Mouse (Mus musculus) heart, adult 2 months (tissue): Measurements from ENCODE around the gene Rnasek.

Experiments
- CTCF ChIP-seq: fragments of 200-600 bp; IDR thresholded peaks from 2 replicates; pipeline ENCODE4 v1.8.1; 2022; ENCODE audit warnings: antibody characterized with exemption, mild to moderate bottlenecking, moderate library complexity
- EP300 ChIP-seq: fragments of 200-500 bp; IDR thresholded peaks from 2 replicates; pipeline ENCODE4 v1.6.1; 2011; ENCODE audit warnings: low read depth, low read length, control low read depth; ENCODE audit not compliant: insufficient read depth
- POLR2A ChIP-seq: fragments of 200-500 bp; IDR thresholded peaks from 2 replicates; pipeline ENCODE4 v1.6.1; 2011; ENCODE audit warnings: mild to moderate bottlenecking, low read depth, low read length, control low read depth; ENCODE audit not compliant: insufficient read depth

DNA sequence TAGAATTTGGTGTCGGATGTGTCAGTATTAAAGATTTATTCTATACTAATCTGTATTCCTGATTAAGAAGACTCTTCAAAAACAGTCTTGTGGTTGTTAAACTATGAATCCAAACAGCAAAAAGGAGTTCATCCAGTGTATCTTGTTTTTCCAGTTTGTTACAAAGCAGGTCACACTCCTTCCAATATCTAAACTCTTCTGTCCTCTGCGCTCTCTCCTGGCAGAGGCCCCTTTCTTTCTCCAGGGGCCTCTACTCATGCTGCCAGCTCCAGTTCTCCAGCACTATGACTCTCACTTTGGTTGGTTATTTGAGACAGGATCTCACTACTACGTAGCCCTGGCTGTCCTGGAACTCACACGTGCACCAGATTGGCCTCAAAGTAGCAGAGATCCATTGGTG, 26.2 kb upstream of the Rnasek start:
- TF ChIP-seq EP300 = no peak
- TF ChIP-seq CTCF = no peak
- no peak for TF ChIP-seq POLR2A
